In the genomic region with DNA sequence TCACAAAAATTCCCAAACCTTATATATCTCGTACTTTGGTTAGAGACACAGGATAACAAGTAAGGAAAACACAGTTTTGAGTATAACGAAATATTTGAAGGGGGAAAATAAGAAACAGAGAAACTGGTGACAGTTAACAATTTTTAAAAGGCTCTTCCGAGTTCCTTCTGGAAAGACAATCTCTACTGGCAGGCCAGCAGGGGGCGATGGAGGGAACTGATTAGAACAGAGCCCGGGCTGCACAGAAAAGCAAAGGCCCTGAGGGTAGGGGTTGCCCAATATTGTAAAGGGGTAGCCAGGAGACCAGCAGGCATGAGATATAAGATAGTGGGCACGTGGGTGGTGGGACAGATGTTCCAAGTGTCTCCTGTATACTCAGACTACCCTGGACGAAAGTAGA, we compare ENCODE assay signal across 9 mouse cellular contexts.
A peak's percentile ranks its signal among the peaks of the same experiment; 100 is the strongest.
DNase-seq lines count a peak whose midpoint lies in the region; ATAC-seq and TF ChIP-seq lines count a peak whose summit lies in the region.
"Had no signal": no experiment of that assay in that cellular context is flagged by ENCODE, and none has a peak within 500 bp of the region (broad histone marks: within the 10 kb centered on the region; RNA-seq: fewer than 3 reads in every experiment).

No protein-coding gene starts in this region.

- no peaks in the 10 kb centered on the region for H3K4me1 ChIP-seq in heart, adult 2 months (ENCODE audit: control insufficient read depth, insufficient read depth, low read length)
- H3K4me1 ChIP-seq in heart, embryonic 10.5 days: peaks cover 42% of the 10 kb centered on the region
- peaks cover 8% of the 10 kb centered on the region; the same call in 1 of the 2 replicates for H3K4me1 ChIP-seq in kidney, embryonic 14.5 days (ENCODE audit: control insufficient read depth, insufficient read depth, low read length)
- peaks cover 6% of the 10 kb centered on the region for H3K4me1 ChIP-seq in limb, embryonic 14.5 days (ENCODE audit: control insufficient read depth, insufficient read depth, low read length)
- H3K4me1 ChIP-seq: liver, embryonic 15.5 days had no signal

- no peaks in the 10 kb centered on the region for H3K79me2 ChIP-seq in heart, adult 2 months (replicated peaks; ENCODE audit: control insufficient read depth, insufficient read depth, low read length)

- WGBS in heart, adult 2 months: 12% methylated on average over 7 of the region's 7 CpGs
- 11% methylated on average over 7 of the region's 7 CpGs for WGBS in heart, embryonic 10.5 days
- 12% methylated on average over 7 of the region's 7 CpGs for WGBS in kidney, embryonic 14.5 days
- 13% methylated on average over 7 of the region's 7 CpGs for WGBS in limb, embryonic 14.5 days

- TF ChIP-seq CTCF in heart, adult 2 months (IDR thresholded peaks at IDR 0.05): peak; percentile 83

- no peaks in the 10 kb centered on the region for H3K27me3 ChIP-seq in heart, adult 2 months (ENCODE audit: control insufficient read depth, insufficient read depth, low read length)
- H3K27me3 ChIP-seq in heart, embryonic 10.5 days (ENCODE audit: insufficient read depth, poor library complexity, severe bottlenecking): peaks cover 47% of the 10 kb centered on the region
- H3K27me3 ChIP-seq in kidney, embryonic 14.5 days (ENCODE audit: control insufficient read depth, insufficient read depth, low read length): peaks cover 3% of the 10 kb centered on the region; the same call in 1 of the 2 replicates
- no peaks in the 10 kb centered on the region for H3K27me3 ChIP-seq in limb, embryonic 14.5 days (ENCODE audit: control insufficient read depth, insufficient read depth, low read length)

- H3K9ac ChIP-seq in heart, adult 2 months (ENCODE audit: low read depth, low read length): no peak overlapping the region
- H3K9ac ChIP-seq in kidney, embryonic 14.5 days (ENCODE audit: low read depth, low read length): no peak overlapping the region
- H3K9ac ChIP-seq in limb, embryonic 14.5 days (ENCODE audit: low read depth, low read length, severe bottlenecking): no peak overlapping the region
- H3K9ac ChIP-seq: liver, embryonic 15.5 days had no signal

- no peak overlapping the region for H3K27ac ChIP-seq in heart, adult 2 months
- no peak overlapping the region for H3K27ac ChIP-seq in heart, embryonic 10.5 days
- H3K27ac ChIP-seq in kidney, embryonic 14.5 days (ENCODE audit: low read depth, low read length): no peak overlapping the region
- no peak overlapping the region for H3K27ac ChIP-seq in limb, embryonic 14.5 days (replicated peaks; ENCODE audit: low read depth, low read length)
- H3K27ac ChIP-seq: liver, embryonic 15.5 days had no signal

- peak; percentile 42; the same call in 1 of the 2 replicates for ATAC-seq in frontal cortex, adult (ENCODE audit: low TSS enrichment)
- ATAC-seq in kidney, embryonic 14.5 days (ENCODE audit: low FRiP score, low TSS enrichment): peak; percentile 52; the same call in 1 of the 2 replicates
- peak; percentile 32 for ATAC-seq in limb, embryonic 14.5 days (ENCODE audit: low FRiP score, low read depth)
- 0 out of 2 replicates have a peak, but pooled peaks have one; percentile 63 for ATAC-seq in monocyte, adult 5-6 weeks (replicated peaks; ENCODE audit: insufficient number of reproducible peaks, low FRiP score, low TSS enrichment, poor library complexity, severe bottlenecking)

- TF ChIP-seq POLR2A in heart, adult 2 months (IDR thresholded peaks at IDR 0.05; ENCODE audit: insufficient read depth, low read depth, low read length): no peak
- TF ChIP-seq POLR2A in limb, embryonic 14.5 days (IDR thresholded peaks at IDR 0.05; ENCODE audit: borderline replicate concordance, extremely low read depth, insufficient read depth, insufficient read length): no peak

- intact Hi-C loops in heart, adult 2 months (cut with DNase I): loop anchor here (1.0 to 5.0 kb wide), 2 partner anchors 56 to 87 kb away; no protein-coding TSS in a partner anchor

- H3K4me3 ChIP-seq in heart, adult 2 months: no peak overlapping the region
- H3K4me3 ChIP-seq in heart, embryonic 10.5 days: no peak overlapping the region
- no peak overlapping the region for H3K4me3 ChIP-seq in kidney, embryonic 14.5 days (ENCODE audit: low read length)
- no peak overlapping the region for H3K4me3 ChIP-seq in limb, embryonic 14.5 days (replicated peaks; ENCODE audit: low read length)
- H3K4me3 ChIP-seq: liver, embryonic 15.5 days had no signal

- no peaks in the 10 kb centered on the region for H3K36me3 ChIP-seq in heart, adult 2 months (ENCODE audit: control insufficient read depth, insufficient read depth, low read length)
- H3K36me3 ChIP-seq in heart, embryonic 10.5 days: no peaks in the 10 kb centered on the region
- H3K36me3 ChIP-seq in kidney, embryonic 14.5 days (ENCODE audit: control insufficient read depth, insufficient read depth, low read length): no peaks in the 10 kb centered on the region
- no peaks in the 10 kb centered on the region for H3K36me3 ChIP-seq in limb, embryonic 14.5 days (ENCODE audit: control insufficient read depth, insufficient read depth, low read length)
- H3K36me3 ChIP-seq: liver, embryonic 15.5 days had no signal

- peak; percentile 64 to 83 for DNase-seq in heart, adult 2 months
- DNase-seq in heart, embryonic 10.5 days (ENCODE audit: low spot score): no peak
- DNase-seq in cerebellum, adult 9-10 months: peak; percentile 59
- DNase-seq in limb, embryonic 14.5 days (ENCODE audit: low spot score): peak; percentile 77
- DNase-seq in spleen, postnatal 14 days (ENCODE audit: low spot score in 2 of 2): peak; percentile 42 to 72

- no peaks in the 10 kb centered on the region for H3K9me3 ChIP-seq in heart, embryonic 10.5 days
- H3K9me3 ChIP-seq in kidney, embryonic 14.5 days (ENCODE audit: control insufficient read depth, low read length): no peaks in the 10 kb centered on the region
- no peaks in the 10 kb centered on the region for H3K9me3 ChIP-seq in limb, embryonic 14.5 days (ENCODE audit: control insufficient read depth, low read length)
- H3K9me3 ChIP-seq: liver, embryonic 15.5 days had no signal

- H3K4me2 ChIP-seq in kidney, embryonic 14.5 days (replicated peaks; ENCODE audit: low read depth, low read length): no peak overlapping the region
- no peak overlapping the region for H3K4me2 ChIP-seq in limb, embryonic 14.5 days (replicated peaks; ENCODE audit: low read depth, low read length, severe bottlenecking)
- H3K4me2 ChIP-seq: liver, embryonic 15.5 days had no signal

- no peak for TF ChIP-seq EP300 in heart, adult 2 months (IDR thresholded peaks at IDR 0.05; ENCODE audit: insufficient read depth, low read depth, low read length)
